Mouse (Mus musculus) stomach, embryonic 15.5 days (tissue): Measurements from ENCODE around the gene Slc7a8. TPM values are rescaled to one million over a fixed set of nuclear protein-coding genes. Genes with fewer than 3 reads are reported as not detected.

ENCODE experiments used
- ATAC-seq: fragments of 200-750 bp; cut with Nextera tagmentation; 2 replicates; pipeline ENCODE4 v1.8.0; 2017; ENCODE audit warnings: low read depth, moderate number of reproducible peaks, moderate TSS enrichment; ENCODE audit not compliant: insufficient read depth, low FRiP score
- H3K27ac ChIP-seq: fragments of 300-500 bp; sonication (generic); 2 replicates; pipeline ENCODE4 v1.5.1; 2015; ENCODE audit warnings: mild to moderate bottlenecking, inconsistent platforms
- H3K27me3 ChIP-seq: fragments of 300-500 bp; sonication (generic); replicated peaks from 2 replicates; pipeline ENCODE4 v1.6.1; 2015; ENCODE audit warnings: inconsistent platforms
- H3K36me3 ChIP-seq: fragments of 300-500 bp; sonication (generic); 2 replicates; pipeline ENCODE4 v1.6.1; 2015; ENCODE audit warnings: inconsistent platforms
- H3K4me1 ChIP-seq: fragments of 300-500 bp; sonication (generic); 2 replicates; pipeline ENCODE4 v1.6.1; 2015; ENCODE audit warnings: inconsistent platforms
- H3K4me2 ChIP-seq: fragments of 300-500 bp; sonication (generic); 2 replicates; pipeline ENCODE4 v1.6.1; 2015; ENCODE audit warnings: mild to moderate bottlenecking, inconsistent platforms
- H3K4me3 ChIP-seq: fragments of 300-500 bp; sonication (generic); replicated peaks from 2 replicates; pipeline ENCODE4 v1.5.1; 2015; ENCODE audit warnings: inconsistent platforms
- H3K9ac ChIP-seq: fragments of 300-500 bp; sonication (generic); 2 replicates; pipeline ENCODE4 v1.6.1; 2015; ENCODE audit warnings: inconsistent platforms
- H3K9me3 ChIP-seq: fragments of 300-500 bp; sonication (generic); 2 replicates; pipeline ENCODE4 v1.6.1; 2016; ENCODE audit warnings: inconsistent platforms
- WGBS: fragments of 180-500 bp; shearing (Covaris S2); methylation state at CpG from one replicate; pipeline ENCODE4 v1.1.7; 2015; 5-methylcytosine and 5-hydroxymethylcytosine counted together
- polyA plus RNA-seq: library from polyadenylated mRNA; unstranded; fragments of >200 nt; fragmentation: Nextera tagmentation; extraction: Ambion mirVana; gene quantifications from 2 replicates; pipeline ENCODE4 v1.2.1, GENCODE M21; 2015

Slc7a8 gene
- polyA plus RNA-seq, 1 experiment from 2014 or later, result 8.1 TPM

- ATAC-seq, result no peak
- Histone ChIP-seq H3K4me2 (no peak overlapping the region), H3K27me3 (no peaks in the 10 kb centered on the region), H3K4me1 (peaks cover 6% of the 10 kb centered on the region; the same call in 1 of the 2 replicates), H3K9ac (no peak overlapping the region), H3K9me3 (no peaks in the 10 kb centered on the region), H3K4me3 (no peak overlapping the region), H3K36me3 (no peaks in the 10 kb centered on the region), H3K27ac (no peak overlapping the region)
- 75% methylated on average over 9 of the region's 9 CpGs for WGBS
Observed at GRCm38 (mm10) chr14:54709054-54709453, 72.7 kb downstream of the Slc7a8 start.

- H3K4me1 ChIP-seq, result peaks cover 5% of the 10 kb centered on the region; the same call in 1 of the 2 replicates
- H3K4me2 ChIP-seq, result no peak overlapping the region
- 39% methylated on average over 17 of the region's 17 CpGs for WGBS
- H3K27ac ChIP-seq, result no peak overlapping the region
- no peak for ATAC-seq
- no peak overlapping the region for H3K4me3 ChIP-seq
- no peaks in the 10 kb centered on the region for H3K9me3 ChIP-seq
- no peaks in the 10 kb centered on the region for H3K36me3 ChIP-seq
- H3K9ac ChIP-seq, result no peak overlapping the region
- no peaks in the 10 kb centered on the region for H3K27me3 ChIP-seq
Observed at GRCm38 (mm10) chr14:54706589-54707320, 75.0 kb downstream of the Slc7a8 start.

GRCm38 (mm10) chr14:54705844-54706243 lies 75.9 kb downstream of the Slc7a8 start:
- H3K36me3 ChIP-seq, result no peaks in the 10 kb centered on the region
- no peak overlapping the region for H3K27ac ChIP-seq
- H3K4me1 ChIP-seq, result peaks cover 5% of the 10 kb centered on the region; the same call in 1 of the 2 replicates
- no peaks in the 10 kb centered on the region for H3K27me3 ChIP-seq
- H3K9ac ChIP-seq, result no peak overlapping the region
- H3K9me3 ChIP-seq, result no peaks in the 10 kb centered on the region
- ATAC-seq, result peak; percentile 78; the same call in 1 of the 2 replicates
- no peak overlapping the region for H3K4me3 ChIP-seq
- 26% methylated on average over 5 of the region's 5 CpGs for WGBS
- H3K4me2 ChIP-seq, result no peak overlapping the region

GRCm38 (mm10) chr14:54703207-54703606 lies 78.5 kb downstream of the Slc7a8 start:
- H3K9ac ChIP-seq, result no peak overlapping the region
- no peak overlapping the region for H3K27ac ChIP-seq
- WGBS, result 57% methylated on average over 10 of the region's 10 CpGs
- no peaks in the 10 kb centered on the region for H3K27me3 ChIP-seq
- no peak for ATAC-seq
- H3K4me1 ChIP-seq, result peaks cover 5% of the 10 kb centered on the region; the same call in 1 of the 2 replicates
- no peaks in the 10 kb centered on the region for H3K36me3 ChIP-seq
- no peak overlapping the region for H3K4me2 ChIP-seq
- H3K4me3 ChIP-seq, result no peak overlapping the region
- no peaks in the 10 kb centered on the region for H3K9me3 ChIP-seq

GRCm38 (mm10) chr14:54701298-54701697 lies 80.4 kb downstream of the Slc7a8 start:
- H3K27me3 ChIP-seq, result no peaks in the 10 kb centered on the region
- H3K4me2 ChIP-seq, result no peak overlapping the region
- ATAC-seq, result no peak
- no peak overlapping the region for H3K27ac ChIP-seq
- WGBS, result 14% methylated on average over 6 of the region's 6 CpGs
- no peaks in the 10 kb centered on the region for H3K9me3 ChIP-seq
- H3K36me3 ChIP-seq, result no peaks in the 10 kb centered on the region
- H3K4me1 ChIP-seq, result no peaks in the 10 kb centered on the region
- H3K4me3 ChIP-seq, result no peak overlapping the region
- no peak overlapping the region for H3K9ac ChIP-seq

GRCm38 (mm10) chr14:54699586-54699985 lies 82.2 kb downstream of the Slc7a8 start:
- ATAC-seq, result no peak
- H3K4me2 ChIP-seq, result no peak overlapping the region
- H3K4me3 ChIP-seq, result no peak overlapping the region
- no peak overlapping the region for H3K27ac ChIP-seq
- no peak overlapping the region for H3K9ac ChIP-seq
- no peaks in the 10 kb centered on the region for H3K27me3 ChIP-seq
- no peaks in the 10 kb centered on the region for H3K9me3 ChIP-seq
- no peaks in the 10 kb centered on the region for H3K36me3 ChIP-seq
- 39% methylated on average over 3 of the region's 3 CpGs for WGBS
- no peaks in the 10 kb centered on the region for H3K4me1 ChIP-seq

GRCm38 (mm10) chr14:54698733-54699132 lies 83.0 kb downstream of the Slc7a8 start, which contains the start of gene Gm29776:
Gm29776 (minus strand) TSS chr14:54698833.
- no peak within 1 kb of the TSS for H3K4me2 ChIP-seq
- H3K9me3 ChIP-seq, result no peaks in the 10 kb centered on the region
- no peaks in the 10 kb centered on the region for H3K4me1 ChIP-seq
- no peaks in the 10 kb centered on the region for H3K27me3 ChIP-seq
- H3K27ac ChIP-seq, result no peak within 1 kb of the TSS
- no peak within 1 kb of the TSS for H3K4me3 ChIP-seq
- WGBS, result 64% methylated on average over 4 of the region's 4 CpGs
- ATAC-seq, result no peak
- no peak within 1 kb of the TSS for H3K9ac ChIP-seq
- H3K36me3 ChIP-seq, result no peaks in the 10 kb centered on the region

- no peak overlapping the region for H3K4me2 ChIP-seq
- 73% methylated on average over 4 of the region's 4 CpGs for WGBS
- no peak for ATAC-seq
Observed at GRCm38 (mm10) chr14:54696752-54697151, 85.0 kb downstream of the Slc7a8 start.

GRCm38 (mm10) chr14:54695042-54695441 lies 86.7 kb downstream of the Slc7a8 start:
- peaks cover 11% of the 10 kb centered on the region; the same call in 1 of the 2 replicates for H3K36me3 ChIP-seq
- no peaks in the 10 kb centered on the region for H3K27me3 ChIP-seq
- H3K4me3 ChIP-seq, result no peak overlapping the region
- H3K9me3 ChIP-seq, result no peaks in the 10 kb centered on the region
- H3K4me2 ChIP-seq, result no peak overlapping the region
- H3K9ac ChIP-seq, result no peak overlapping the region
- no peak overlapping the region for H3K27ac ChIP-seq
- WGBS, result 59% methylated on average over 6 of the region's 6 CpGs
- H3K4me1 ChIP-seq, result no peaks in the 10 kb centered on the region
- ATAC-seq, result no peak

More at GRCm38 (mm10) chr14:54696752-54697151, 85.0 kb downstream of the Slc7a8 start:
- H3K36me3 ChIP-seq, result 0 out of 2 replicates have a peak, but pooled peaks cover 7% of the 10 kb centered on the region
- H3K9ac ChIP-seq, result no peak overlapping the region
- H3K4me3 ChIP-seq, result no peak overlapping the region
- no peaks in the 10 kb centered on the region for H3K4me1 ChIP-seq
- H3K27me3 ChIP-seq, result no peaks in the 10 kb centered on the region
- H3K27ac ChIP-seq, result no peak overlapping the region
- H3K9me3 ChIP-seq, result no peaks in the 10 kb centered on the region

- H3K4me2 ChIP-seq, result peak overlapping the region; percentile 57
- 4% methylated on average over 8 of the region's 8 CpGs for WGBS
- no peak for ATAC-seq
- H3K4me3 ChIP-seq, result peak overlapping the region; percentile 92
- peak overlapping the region; percentile 81 for H3K9ac ChIP-seq
- no peaks in the 10 kb centered on the region for H3K9me3 ChIP-seq
- H3K4me1 ChIP-seq, result 0 out of 2 replicates have a peak, but pooled peaks cover 10% of the 10 kb centered on the region
- peak overlapping the region; percentile 98 for H3K27ac ChIP-seq
- peaks cover 8% of the 10 kb centered on the region; the same call in 1 of the 2 replicates for H3K36me3 ChIP-seq
- H3K27me3 ChIP-seq, result no peaks in the 10 kb centered on the region
Observed at GRCm38 (mm10) chr14:54687251-54687650, 94.5 kb downstream of the Slc7a8 start.

GRCm38 (mm10) chr14:54686522-54687143 lies 95.1 kb downstream of the Slc7a8 start, which contains the start of gene Acin1:
Acin1 (minus strand) TSS chr14:54686931.
- H3K27me3 ChIP-seq, result no peaks in the 10 kb centered on the region
- H3K27ac ChIP-seq, result peak within 1 kb of the TSS; percentile 98
- H3K9ac ChIP-seq, result peak within 1 kb of the TSS; percentile 99
- peaks cover 8% of the 10 kb centered on the region; the same call in 1 of the 2 replicates for H3K36me3 ChIP-seq
- H3K4me3 ChIP-seq, result peak within 1 kb of the TSS; percentile 92
- 0% methylated on average over 44 of the region's 44 CpGs for WGBS
- 0 out of 2 replicates have a peak, but pooled peaks cover 10% of the 10 kb centered on the region for H3K4me1 ChIP-seq
- H3K4me2 ChIP-seq, result peak within 1 kb of the TSS; percentile 68
- H3K9me3 ChIP-seq, result no peaks in the 10 kb centered on the region
- peak; percentile 96 for ATAC-seq

GRCm38 (mm10) chr14:54686063-54686521 lies 95.7 kb downstream of the Slc7a8 start, which contains the start of gene 1700123O20Rik:
1700123O20Rik (plus strand) TSS chr14:54686216.
- peak; percentile 77 for ATAC-seq
- peak within 1 kb of the TSS; percentile 68 for H3K4me2 ChIP-seq
- H3K27ac ChIP-seq, result peak within 1 kb of the TSS; percentile 98
- H3K27me3 ChIP-seq, result no peaks in the 10 kb centered on the region
- peaks cover 9% of the 10 kb centered on the region; the same call in 1 of the 2 replicates for H3K36me3 ChIP-seq
- peak within 1 kb of the TSS; percentile 92 for H3K4me3 ChIP-seq
- 0 out of 2 replicates have a peak, but pooled peaks cover 10% of the 10 kb centered on the region for H3K4me1 ChIP-seq
- H3K9ac ChIP-seq, result peak within 1 kb of the TSS; percentile 99
- H3K9me3 ChIP-seq, result no peaks in the 10 kb centered on the region
- under 1% methylated on average over 40 of the region's 41 CpGs for WGBS
